Mouse (Mus musculus): ENCODE results near the gene Ambra1.
A peak's percentile ranks its signal among the peaks of the same experiment; 100 is the strongest.

Gene Ambra1

GRCm38 (mm10) chr2:91961901-91962761 lies 232.2 kb downstream of the Ambra1 start:
- DNase-seq (ENCODE audit: low read depth), result no peak

GRCm38 (mm10) chr2:91962864-91963401 lies 233.0 kb downstream of the Ambra1 start:
- no peak for DNase-seq (ENCODE audit: low read depth)

GRCm38 (mm10) chr2:91963443-91963932 lies 233.6 kb downstream of the Ambra1 start:
- peak; percentile 80 for DNase-seq (ENCODE audit: low read depth)

- DNase-seq (ENCODE audit: low read depth), result no peak
Observed at GRCm38 (mm10) chr2:91964610-91965204, 234.8 kb downstream of the Ambra1 start.

- no peak for DNase-seq (ENCODE audit: low read depth)
Observed at GRCm38 (mm10) chr2:91965417-91965816, 235.5 kb downstream of the Ambra1 start.

- no peak for DNase-seq (ENCODE audit: low read depth)
Observed at GRCm38 (mm10) chr2:91966367-91966766, 236.4 kb downstream of the Ambra1 start.

- no peak for DNase-seq (ENCODE audit: low read depth)
Observed at GRCm38 (mm10) chr2:91967962-91968361, 238.0 kb downstream of the Ambra1 start.
